Mouse (Mus musculus): ENCODE results near the gene Arv1. TPM values are rescaled to one million over a fixed set of nuclear protein-coding genes. Genes with fewer than 3 reads are reported as not detected.

Gene Arv1
- polyA plus RNA-seq (2015; fragmentation: Nextera tagmentation; extraction: Ambion mirVana) = 14.0 and 17.2 TPM in 2 replicates

GRCm38 (mm10) chr8:124721862-124722515, at the start of gene Arv1, which contains the start of gene Ttc13:
Arv1 (plus strand) TSS chr8:124722139.
Ttc13 (minus strand) TSS chr8:124721983.
- peak; percentile 100 for ATAC-seq (ENCODE audit: extremely low read depth, insufficient number of reproducible peaks, low FRiP score, low TSS enrichment)
- peaks cover 22% of the 10 kb centered on the region for H3K36me3 ChIP-seq
- peak within 1 kb of the TSS; percentile 43; the same call in 1 of the 2 replicates for H3K27ac ChIP-seq (replicated peaks)
- H3K4me2 ChIP-seq = peak within 1 kb of the TSS; percentile 94
- H3K9ac ChIP-seq = peak within 1 kb of the TSS; percentile 94
- H3K4me3 ChIP-seq = peak within 1 kb of the TSS; percentile 91
- no peaks in the 10 kb centered on the region for H3K9me3 ChIP-seq
- WGBS = under 1% methylated on average over 59 of the region's 59 CpGs
- no peaks in the 10 kb centered on the region for H3K27me3 ChIP-seq (replicated peaks)
- H3K4me1 ChIP-seq = peaks cover 24% of the 10 kb centered on the region

DNA sequence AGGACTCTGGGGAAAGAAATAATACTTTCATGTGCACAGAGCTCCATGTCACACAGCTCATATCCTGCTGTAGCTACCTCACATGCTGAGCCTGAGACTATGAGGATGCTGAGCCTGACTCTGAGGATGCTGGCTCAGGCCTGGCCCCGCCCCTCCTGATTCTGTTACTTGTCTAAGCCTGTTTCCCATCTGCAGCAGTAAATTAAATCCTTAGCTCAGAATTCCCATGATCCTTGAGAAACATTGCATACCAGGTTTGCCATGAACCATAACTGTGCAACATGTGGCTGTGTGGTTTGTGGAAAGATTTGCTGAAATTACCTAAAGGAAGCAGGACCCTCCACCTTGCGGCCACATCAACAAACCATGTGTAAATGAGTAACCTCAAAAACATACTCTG, 49.6 kb upstream of the Arv1 start:
- WGBS = 92% methylated on average over 2 of the region's 2 CpGs
- Histone ChIP-seq H3K36me3 (peaks cover 57% of the 10 kb centered on the region), H3K9ac (no peak overlapping the region), H3K4me3 (no peak overlapping the region), H3K27ac (replicated peaks) (no peak overlapping the region), H3K9me3 (no peaks in the 10 kb centered on the region), H3K4me2 (no peak overlapping the region), H3K4me1 (peaks cover 2% of the 10 kb centered on the region; the same call in 1 of the 2 replicates), H3K27me3 (replicated peaks) (no peaks in the 10 kb centered on the region)
- no peak for ATAC-seq (ENCODE audit: extremely low read depth, insufficient number of reproducible peaks, low FRiP score, low TSS enrichment)

DNA sequence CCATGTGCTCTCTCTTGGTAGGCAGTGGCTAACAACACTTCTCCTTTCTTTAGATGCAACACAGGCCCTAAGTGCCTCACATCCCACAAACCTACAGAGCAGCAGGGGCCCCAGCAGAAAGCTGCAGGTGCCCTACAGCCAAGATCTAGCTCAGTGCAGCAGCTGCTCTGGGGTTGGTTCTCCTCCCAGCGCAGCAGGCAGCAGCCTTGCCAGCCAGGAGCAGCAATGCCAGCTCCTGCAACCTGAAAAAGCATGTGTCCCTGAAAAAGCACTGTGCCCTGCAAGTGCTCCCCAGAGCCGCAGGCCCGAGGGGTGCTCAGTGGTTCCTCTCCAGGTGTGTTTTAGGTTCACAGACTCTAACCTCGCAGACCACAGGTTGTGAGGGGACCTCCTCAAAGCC, 45.3 kb upstream of the Arv1 start:
- Histone ChIP-seq H3K9ac (peak overlapping the region; percentile 63; the same call in 1 of the 2 replicates), H3K36me3 (peaks cover 82% of the 10 kb centered on the region), H3K4me2 (no peak overlapping the region)

DNA sequence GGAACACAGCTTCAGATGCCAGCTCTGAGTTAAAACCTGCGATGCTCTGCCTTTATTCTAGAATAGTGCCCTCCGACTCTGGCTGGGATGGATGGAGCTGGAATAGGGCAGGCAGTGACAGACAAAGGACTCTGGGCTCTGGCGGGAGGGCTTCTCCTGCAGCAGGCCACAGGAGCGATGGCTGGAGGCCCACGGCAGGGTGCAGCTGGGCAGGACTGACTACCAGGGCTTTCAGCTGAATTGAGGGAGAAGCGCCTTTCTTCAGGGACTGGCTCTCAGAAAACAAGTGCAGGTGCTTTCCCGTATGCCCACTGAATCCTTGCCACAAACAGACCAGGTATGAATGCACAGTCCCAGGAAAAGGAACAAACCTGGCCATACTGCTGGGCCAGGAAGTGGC, 44.9 kb upstream of the Arv1 start:
- Histone ChIP-seq H3K4me1 (peaks cover 3% of the 10 kb centered on the region; the same call in 1 of the 2 replicates), H3K27me3 (replicated peaks) (no peaks in the 10 kb centered on the region), H3K9me3 (no peaks in the 10 kb centered on the region), H3K4me3 (no peak overlapping the region), H3K36me3 (peaks cover 82% of the 10 kb centered on the region), H3K27ac (replicated peaks) (0 out of 2 replicates have a peak overlapping the region, but pooled peaks have one; percentile 20), H3K4me2 (no peak overlapping the region), H3K9ac (peak overlapping the region; percentile 63)
- WGBS = 89% methylated on average over 7 of the region's 7 CpGs
- ATAC-seq (ENCODE audit: extremely low read depth, insufficient number of reproducible peaks, low FRiP score, low TSS enrichment) = no peak

More for the DNA sequence above, 45.3 kb upstream of the Arv1 start:
- no peak for ATAC-seq (ENCODE audit: extremely low read depth, insufficient number of reproducible peaks, low FRiP score, low TSS enrichment)
- 89% methylated on average over 4 of the region's 4 CpGs for WGBS
- no peaks in the 10 kb centered on the region for H3K9me3 ChIP-seq
- no peak overlapping the region for H3K4me3 ChIP-seq
- no peak overlapping the region for H3K27ac ChIP-seq (replicated peaks)
- no peaks in the 10 kb centered on the region for H3K27me3 ChIP-seq (replicated peaks)
- H3K4me1 ChIP-seq = peaks cover 3% of the 10 kb centered on the region; the same call in 1 of the 2 replicates

GRCm38 (mm10) chr8:124677486-124677885, 44.5 kb upstream of the Arv1 start:
- 0 out of 2 replicates have a peak overlapping the region, but pooled peaks have one; percentile 20 for H3K27ac ChIP-seq (replicated peaks)
- no peaks in the 10 kb centered on the region for H3K27me3 ChIP-seq (replicated peaks)
- no peak overlapping the region for H3K4me2 ChIP-seq
- peaks cover 3% of the 10 kb centered on the region; the same call in 1 of the 2 replicates for H3K4me1 ChIP-seq
- H3K4me3 ChIP-seq = no peak overlapping the region
- no peaks in the 10 kb centered on the region for H3K9me3 ChIP-seq
- peaks cover 83% of the 10 kb centered on the region for H3K36me3 ChIP-seq
- ATAC-seq (ENCODE audit: extremely low read depth, insufficient number of reproducible peaks, low FRiP score, low TSS enrichment) = peak; percentile 31; the same call in 1 of the 2 replicates
- peak overlapping the region; percentile 63 for H3K9ac ChIP-seq
- WGBS = 45% methylated on average over 12 of the region's 12 CpGs

DNA sequence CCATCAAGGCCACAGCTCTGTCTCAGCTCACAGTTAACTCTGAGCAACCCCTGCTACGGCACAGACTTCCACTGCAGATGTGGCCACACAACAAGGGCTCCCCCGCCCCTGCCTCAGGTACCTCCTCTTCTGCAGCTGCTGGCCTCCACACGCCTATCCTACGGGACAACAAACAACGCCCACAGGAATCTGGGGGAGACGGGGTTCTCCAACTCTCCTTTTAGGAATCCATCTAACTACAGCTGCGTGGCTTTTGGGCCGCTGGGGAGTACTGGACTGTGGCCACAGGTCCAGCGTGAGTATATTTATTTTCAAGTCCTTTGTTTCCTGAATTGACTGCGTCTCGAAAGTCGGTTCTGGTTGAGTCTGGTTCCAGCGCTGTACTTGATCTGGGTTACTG, 43.7 kb upstream of the Arv1 start:
- no peak for ATAC-seq (ENCODE audit: extremely low read depth, insufficient number of reproducible peaks, low FRiP score, low TSS enrichment)
- peaks cover 82% of the 10 kb centered on the region for H3K36me3 ChIP-seq

DNA sequence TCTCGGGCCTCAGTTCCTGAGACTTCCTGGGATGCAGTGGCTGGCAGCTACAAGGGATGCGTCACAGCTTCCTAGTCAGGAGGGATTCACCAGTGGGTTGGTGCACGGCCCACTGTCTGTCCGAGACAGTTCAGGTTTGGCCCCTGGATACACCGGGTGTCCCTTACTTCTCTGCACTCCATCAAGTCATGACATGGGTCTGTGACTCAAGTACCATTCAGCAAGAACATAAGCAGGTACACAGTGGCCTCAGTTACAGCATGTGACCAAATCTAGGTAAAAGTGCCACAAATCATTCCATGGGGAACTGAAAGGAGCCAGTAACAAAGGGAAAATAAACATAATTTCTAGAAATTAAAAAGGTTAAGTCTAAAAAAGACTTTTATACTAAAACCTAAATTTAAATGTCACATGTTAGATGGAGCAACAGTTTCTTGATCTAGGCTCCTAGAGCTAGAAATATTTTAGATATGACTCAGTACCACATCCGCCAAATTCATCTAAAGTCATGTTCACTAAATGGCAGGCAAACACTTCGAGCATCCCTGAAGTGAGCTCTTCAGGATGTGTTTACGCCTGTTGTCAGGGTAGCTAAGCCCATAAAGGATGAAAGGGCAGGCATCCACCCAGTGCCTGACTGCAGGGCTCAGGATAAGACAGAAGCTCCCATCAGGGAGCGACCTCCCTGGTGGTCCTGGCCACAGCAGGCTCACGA, 40.7 kb upstream of the Arv1 start:
- Histone ChIP-seq H3K4me3 (no peak overlapping the region), H3K9ac (peak overlapping the region; percentile 19; the same call in 1 of the 2 replicates), H3K4me2 (no peak overlapping the region), H3K27ac (replicated peaks) (no peak overlapping the region), H3K9me3 (no peaks in the 10 kb centered on the region), H3K27me3 (replicated peaks) (no peaks in the 10 kb centered on the region), H3K36me3 (peaks cover 83% of the 10 kb centered on the region), H3K4me1 (peaks cover 3% of the 10 kb centered on the region; the same call in 1 of the 2 replicates)
- WGBS = 80% methylated on average over 10 of the region's 10 CpGs
- ATAC-seq (ENCODE audit: extremely low read depth, insufficient number of reproducible peaks, low FRiP score, low TSS enrichment) = no peak

More for the DNA sequence above, 43.7 kb upstream of the Arv1 start:
- Histone ChIP-seq H3K27ac (replicated peaks) (no peak overlapping the region), H3K27me3 (replicated peaks) (no peaks in the 10 kb centered on the region), H3K4me2 (no peak overlapping the region), H3K4me3 (no peak overlapping the region), H3K9me3 (no peaks in the 10 kb centered on the region), H3K4me1 (peaks cover 3% of the 10 kb centered on the region; the same call in 1 of the 2 replicates), H3K9ac (no peak overlapping the region)
- WGBS = 87% methylated on average over 13 of the region's 13 CpGs

- Histone ChIP-seq H3K27ac (replicated peaks) (no peak overlapping the region), H3K4me1 (peaks cover 3% of the 10 kb centered on the region; the same call in 1 of the 2 replicates), H3K27me3 (replicated peaks) (no peaks in the 10 kb centered on the region), H3K4me2 (no peak overlapping the region), H3K4me3 (no peak overlapping the region), H3K9me3 (no peaks in the 10 kb centered on the region), H3K9ac (0 out of 2 replicates have a peak overlapping the region, but pooled peaks have one; percentile 19), H3K36me3 (peaks cover 88% of the 10 kb centered on the region)
- no peak for ATAC-seq (ENCODE audit: extremely low read depth, insufficient number of reproducible peaks, low FRiP score, low TSS enrichment)
- WGBS = 79% methylated on average over 10 of the region's 10 CpGs
Observed at GRCm38 (mm10) chr8:124681792-124682157, 40.2 kb upstream of the Arv1 start.

- ATAC-seq (ENCODE audit: extremely low read depth, insufficient number of reproducible peaks, low FRiP score, low TSS enrichment) = no peak
- H3K9ac ChIP-seq = no peak overlapping the region
Observed at GRCm38 (mm10) chr8:124682218-124682617, 39.7 kb upstream of the Arv1 start.

GRCm38 (mm10) chr8:124688899-124689298, 33.0 kb upstream of the Arv1 start:
- no peaks in the 10 kb centered on the region for H3K4me1 ChIP-seq
- 86% methylated on average over 13 of the region's 13 CpGs for WGBS
- H3K27me3 ChIP-seq (replicated peaks) = no peaks in the 10 kb centered on the region
- H3K4me3 ChIP-seq = no peak overlapping the region
- no peak overlapping the region for H3K9ac ChIP-seq
- H3K4me2 ChIP-seq = no peak overlapping the region
- no peak overlapping the region for H3K27ac ChIP-seq (replicated peaks)
- ATAC-seq (ENCODE audit: extremely low read depth, insufficient number of reproducible peaks, low FRiP score, low TSS enrichment) = no peak
- peaks cover 71% of the 10 kb centered on the region for H3K36me3 ChIP-seq
- H3K9me3 ChIP-seq = no peaks in the 10 kb centered on the region

More at GRCm38 (mm10) chr8:124682218-124682617, 39.7 kb upstream of the Arv1 start:
- H3K27ac ChIP-seq (replicated peaks) = no peak overlapping the region
- H3K4me1 ChIP-seq = peaks cover 3% of the 10 kb centered on the region; the same call in 1 of the 2 replicates
- H3K4me3 ChIP-seq = no peak overlapping the region
- no peaks in the 10 kb centered on the region for H3K27me3 ChIP-seq (replicated peaks)
- H3K4me2 ChIP-seq = no peak overlapping the region
- no peaks in the 10 kb centered on the region for H3K9me3 ChIP-seq
- WGBS = 88% methylated on average over 10 of the region's 10 CpGs
- peaks cover 90% of the 10 kb centered on the region for H3K36me3 ChIP-seq

- WGBS = 86% methylated on average over 4 of the region's 4 CpGs
- no peak overlapping the region for H3K4me3 ChIP-seq
- H3K36me3 ChIP-seq = peaks cover 64% of the 10 kb centered on the region
- no peaks in the 10 kb centered on the region for H3K9me3 ChIP-seq
- H3K27ac ChIP-seq (replicated peaks) = no peak overlapping the region
- ATAC-seq (ENCODE audit: extremely low read depth, insufficient number of reproducible peaks, low FRiP score, low TSS enrichment) = no peak
- no peaks in the 10 kb centered on the region for H3K27me3 ChIP-seq (replicated peaks)
- no peak overlapping the region for H3K9ac ChIP-seq
- no peaks in the 10 kb centered on the region for H3K4me1 ChIP-seq
- no peak overlapping the region for H3K4me2 ChIP-seq
Observed at GRCm38 (mm10) chr8:124691706-124692105, 30.2 kb upstream of the Arv1 start.

Measured in heart, embryonic 13.5 days (tissue).